Comparison of ENCODE assay signal across 17 mouse cellular contexts in the genomic region with DNA sequence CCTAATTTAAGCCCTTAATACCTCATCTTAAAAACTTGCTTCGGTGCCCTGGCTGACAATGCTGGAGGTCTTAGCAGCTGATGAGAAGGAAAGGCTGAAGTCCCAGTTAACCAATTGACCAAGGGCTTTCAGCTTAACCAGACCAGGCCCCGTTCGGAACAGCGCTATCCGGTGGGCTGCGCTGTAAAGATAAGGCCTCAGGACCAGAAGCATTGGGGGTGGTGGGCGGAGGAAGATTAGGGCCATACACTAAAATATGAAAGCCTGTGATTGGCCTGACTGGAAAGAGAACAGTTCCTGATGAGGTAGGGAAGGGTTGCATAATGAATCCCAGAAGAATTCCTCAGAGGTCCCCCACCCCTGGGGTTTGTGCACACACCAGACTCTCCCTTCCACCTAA. TPM values are rescaled to one million over a fixed set of nuclear protein-coding genes. Genes with fewer than 3 reads are reported as not detected.
A peak's percentile ranks its signal among the peaks of the same experiment; 100 is the strongest.
DNase-seq lines count a peak whose midpoint lies in the region; ATAC-seq lines count a peak whose summit lies in the region.
"Had no signal": no experiment of that assay in that cellular context is flagged by ENCODE, and none has a peak within 500 bp of the region (broad histone marks: within the 10 kb centered on the region; RNA-seq: fewer than 3 reads in every experiment).

No protein-coding gene starts in this region.

- H3K27me3 ChIP-seq in heart, embryonic 13.5 days (replicated peaks) = peaks cover 29% of the 10 kb centered on the region
- peaks cover 7% of the 10 kb centered on the region; the same call in 1 of the 2 replicates for H3K27me3 ChIP-seq in neural tube, embryonic 11.5 days (ENCODE audit: control insufficient read depth, insufficient read depth, low read length)
- 0 out of 2 replicates have a peak, but pooled peaks cover 2% of the 10 kb centered on the region for H3K27me3 ChIP-seq in midbrain, embryonic 13.5 days

- H3K4me1 ChIP-seq in heart, embryonic 13.5 days = peaks cover 40% of the 10 kb centered on the region
- peaks cover 5% of the 10 kb centered on the region; the same call in 1 of the 2 replicates for H3K4me1 ChIP-seq in neural tube, embryonic 11.5 days (ENCODE audit: control insufficient read depth, insufficient read depth, low read length)
- H3K4me1 ChIP-seq in midbrain, embryonic 13.5 days (replicated peaks) = peaks cover 47% of the 10 kb centered on the region

- no peaks in the 10 kb centered on the region for H3K9me3 ChIP-seq in heart, embryonic 13.5 days
- H3K9me3 ChIP-seq in neural tube, embryonic 11.5 days (ENCODE audit: control insufficient read depth, low read length) = no peaks in the 10 kb centered on the region
- no peaks in the 10 kb centered on the region for H3K9me3 ChIP-seq in midbrain, embryonic 13.5 days
- H3K9me3 ChIP-seq: embryonic facial prominence, embryonic 12.5 days; limb, embryonic 15.5 days; lung, embryonic 15.5 days had no signal

- H3K27ac ChIP-seq in heart, embryonic 13.5 days (replicated peaks) = peak overlapping the region; percentile 34; the same call in 1 of the 2 replicates
- H3K27ac ChIP-seq in neural tube, embryonic 11.5 days (ENCODE audit: low read depth, low read length) = 0 out of 2 replicates have a peak overlapping the region, but pooled peaks have one; percentile 42
- peak overlapping the region; percentile 73 for H3K27ac ChIP-seq in midbrain, embryonic 13.5 days
- H3K27ac ChIP-seq: embryonic facial prominence, embryonic 12.5 days; limb, embryonic 15.5 days; lung, embryonic 15.5 days had no signal

- no peak for DNase-seq in heart, adult 11 months
- DNase-seq in neural tube, embryonic 11.5 days (ENCODE audit: low spot score) = no peak
- no peak for DNase-seq in neural tube, embryonic 10.5 days (ENCODE audit: extremely low spot score, low spot score)
- DNase-seq in thymus, adult 18-20 months = no peak
- DNase-seq in spleen, postnatal 4 days (ENCODE audit: low spot score in 2 of 2) = no peak
- DNase-seq: adrenal gland, adult 2 months; cerebellum, postnatal 36 days; gastrocnemius, postnatal 14 days; kidney, postnatal 4 days had no signal

- WGBS in heart, embryonic 13.5 days = 17% methylated on average over 7 of the region's 7 CpGs
- WGBS in neural tube, embryonic 11.5 days = 62% methylated on average over 7 of the region's 7 CpGs
- 40% methylated on average over 7 of the region's 7 CpGs for WGBS in midbrain, embryonic 13.5 days

- no peak overlapping the region for H3K4me3 ChIP-seq in heart, embryonic 13.5 days
- H3K4me3 ChIP-seq in neural tube, embryonic 11.5 days (ENCODE audit: low read depth, low read length) = no peak overlapping the region
- no peak overlapping the region for H3K4me3 ChIP-seq in midbrain, embryonic 13.5 days (replicated peaks)
- H3K4me3 ChIP-seq: embryonic facial prominence, embryonic 12.5 days; limb, embryonic 15.5 days; lung, embryonic 15.5 days had no signal

- no peak for ATAC-seq in heart, embryonic 13.5 days (ENCODE audit: extremely low read depth, insufficient number of reproducible peaks, low FRiP score, low TSS enrichment)
- no peak for ATAC-seq in neural tube, embryonic 11.5 days (ENCODE audit: insufficient read depth, low FRiP score, low TSS enrichment)
- ATAC-seq in midbrain, embryonic 13.5 days = no peak

- H3K9ac ChIP-seq in heart, embryonic 13.5 days = peak overlapping the region; percentile 44; the same call in 1 of the 2 replicates
- H3K9ac ChIP-seq in neural tube, embryonic 11.5 days (ENCODE audit: low read length) = no peak overlapping the region
- no peak overlapping the region for H3K9ac ChIP-seq in midbrain, embryonic 13.5 days (replicated peaks)
- H3K9ac ChIP-seq: embryonic facial prominence, embryonic 12.5 days; limb, embryonic 15.5 days; lung, embryonic 15.5 days had no signal

- H3K4me2 ChIP-seq in heart, embryonic 13.5 days = no peak overlapping the region
- H3K4me2 ChIP-seq in neural tube, embryonic 11.5 days (ENCODE audit: low read depth) = no peak overlapping the region
- H3K4me2 ChIP-seq in midbrain, embryonic 13.5 days (replicated peaks) = no peak overlapping the region
- H3K4me2 ChIP-seq: embryonic facial prominence, embryonic 12.5 days; limb, embryonic 15.5 days; lung, embryonic 15.5 days had no signal

- no peaks in the 10 kb centered on the region for H3K36me3 ChIP-seq in heart, embryonic 13.5 days
- no peaks in the 10 kb centered on the region for H3K36me3 ChIP-seq in neural tube, embryonic 11.5 days (ENCODE audit: control insufficient read depth, insufficient read depth, low read length)
- no peaks in the 10 kb centered on the region for H3K36me3 ChIP-seq in midbrain, embryonic 13.5 days
- H3K36me3 ChIP-seq: embryonic facial prominence, embryonic 12.5 days; limb, embryonic 15.5 days; lung, embryonic 15.5 days had no signal

RNA-seq across cellular contexts. Expression of gene Asic1, which starts 7.8 kb away (rescaled TPM):
- 1.6 and 1.8 TPM in 2 replicates for polyA plus RNA-seq in heart, embryonic 13.5 days (2015; fragmentation: Nextera tagmentation; extraction: Ambion mirVana)
- polyA plus RNA-seq in neural tube, embryonic 11.5 days (2014; fragmentation: Nextera tagmentation; extraction: Ambion mirVana) = 15.1 and 17.0 TPM in 2 replicates
- polyA plus RNA-seq in midbrain, embryonic 13.5 days (2015; fragmentation: Nextera tagmentation; extraction: Ambion mirVana) = 48.0 and 54.5 TPM in 2 replicates

RNA-seq across cellular contexts. Expression of gene Racgap1, which starts 10.9 kb away (rescaled TPM):
- 119 and 125 TPM in 2 replicates for polyA plus RNA-seq in heart, embryonic 13.5 days (2015; fragmentation: Nextera tagmentation; extraction: Ambion mirVana)
- 175 and 185 TPM in 2 replicates for polyA plus RNA-seq in neural tube, embryonic 11.5 days (2014; fragmentation: Nextera tagmentation; extraction: Ambion mirVana)
- polyA plus RNA-seq in midbrain, embryonic 13.5 days (2015; fragmentation: Nextera tagmentation; extraction: Ambion mirVana) = 118 and 125 TPM in 2 replicates

RNA-seq across cellular contexts. Expression of gene Smarcd1, which starts 39.6 kb away (rescaled TPM):
- polyA plus RNA-seq in heart, embryonic 13.5 days (2015; fragmentation: Nextera tagmentation; extraction: Ambion mirVana) = 22.1 and 22.3 TPM in 2 replicates
- 117 and 135 TPM in 2 replicates for polyA plus RNA-seq in neural tube, embryonic 11.5 days (2014; fragmentation: Nextera tagmentation; extraction: Ambion mirVana)
- 137 and 145 TPM in 2 replicates for polyA plus RNA-seq in midbrain, embryonic 13.5 days (2015; fragmentation: Nextera tagmentation; extraction: Ambion mirVana)

RNA-seq across cellular contexts. Expression of gene Gm17349, which starts 42.9 kb away (rescaled TPM):
- not detected in 2 replicates for polyA plus RNA-seq in heart, embryonic 13.5 days (2015; fragmentation: Nextera tagmentation; extraction: Ambion mirVana)
- polyA plus RNA-seq in neural tube, embryonic 11.5 days (2014; fragmentation: Nextera tagmentation; extraction: Ambion mirVana) = not detected in 2 replicates
- not detected in 2 replicates for polyA plus RNA-seq in midbrain, embryonic 13.5 days (2015; fragmentation: Nextera tagmentation; extraction: Ambion mirVana)
- polyA plus RNA-seq: embryonic facial prominence, embryonic 12.5 days; intestine, embryonic 14.5 days; kidney, embryonic 14.5 days; limb, embryonic 15.5 days; lung, embryonic 15.5 days; stomach, embryonic 16.5 days had no signal

RNA-seq across cellular contexts. Expression of gene Gpd1, which starts 54.9 kb away (rescaled TPM):
- polyA plus RNA-seq in heart, embryonic 13.5 days (2015; fragmentation: Nextera tagmentation; extraction: Ambion mirVana) = 1.3 and 1.8 TPM in 2 replicates
- polyA plus RNA-seq in neural tube, embryonic 11.5 days (2014; fragmentation: Nextera tagmentation; extraction: Ambion mirVana) = 0.32 and 0.33 TPM in 2 replicates
- 1.3 and 1.6 TPM in 2 replicates for polyA plus RNA-seq in midbrain, embryonic 13.5 days (2015; fragmentation: Nextera tagmentation; extraction: Ambion mirVana)
